Mouse (Mus musculus) heart, adult 2 months (tissue): ENCODE measurements around the gene Cd163. TPM values are rescaled to one million over a fixed set of nuclear protein-coding genes. Genes with fewer than 3 reads are reported as not detected.
A peak's percentile ranks its signal among the peaks of the same experiment; 100 is the strongest.

ENCODE experiments used
- DNase-seq, 2 experiments: peaks; one replicate each; pipeline ENCODE4 v3.0.0; 2021
- H3K27ac ChIP-seq: fragments of 200-600 bp; 2 replicates; pipeline ENCODE4 v1.8.1; 2022
- H3K27me3 ChIP-seq: fragments of 200-500 bp; 2 replicates; pipeline ENCODE4 v1.6.1; 2012; ENCODE audit warnings: mild to moderate bottlenecking, low read length, inconsistent platforms, mixed read lengths; ENCODE audit not compliant: control insufficient read depth, insufficient read depth
- H3K36me3 ChIP-seq: fragments of 200-500 bp; 2 replicates; pipeline ENCODE4 v1.6.1; 2012; ENCODE audit warnings: low read length, inconsistent platforms; ENCODE audit not compliant: control insufficient read depth, insufficient read depth
- H3K4me1 ChIP-seq: fragments of 200-500 bp; 2 replicates; pipeline ENCODE4 v1.6.1; 2011; ENCODE audit warnings: low read length; ENCODE audit not compliant: control insufficient read depth, insufficient read depth
- H3K4me3 ChIP-seq: fragments of 200-600 bp; 2 replicates; pipeline ENCODE4 v1.8.1; 2022
- H3K79me2 ChIP-seq: fragments of 200-500 bp; replicated peaks from 2 replicates; pipeline ENCODE4 v1.6.1; 2012; ENCODE audit warnings: mild to moderate bottlenecking, inconsistent platforms, low read length, moderate library complexity, mixed read lengths; ENCODE audit not compliant: control insufficient read depth, insufficient read depth
- H3K9ac ChIP-seq: fragments of 200-500 bp; 2 replicates; pipeline ENCODE4 v1.6.1; 2012; ENCODE audit warnings: low read depth, mild to moderate bottlenecking, control low read depth, inconsistent platforms, low read length, mixed read lengths
- CTCF ChIP-seq: fragments of 200-600 bp; IDR thresholded peaks from 2 replicates; pipeline ENCODE4 v1.8.1; 2022; ENCODE audit warnings: antibody characterized with exemption, mild to moderate bottlenecking, moderate library complexity
- EP300 ChIP-seq: fragments of 200-500 bp; IDR thresholded peaks from 2 replicates; pipeline ENCODE4 v1.6.1; 2011; ENCODE audit warnings: low read depth, low read length, control low read depth; ENCODE audit not compliant: insufficient read depth
- POLR2A ChIP-seq: fragments of 200-500 bp; IDR thresholded peaks from 2 replicates; pipeline ENCODE4 v1.6.1; 2011; ENCODE audit warnings: mild to moderate bottlenecking, low read depth, low read length, control low read depth; ENCODE audit not compliant: insufficient read depth
- WGBS: fragments of 180-500 bp; shearing (Covaris S2); methylation state at CpG from one replicate; pipeline ENCODE4 v1.1.7; 2018; 5-methylcytosine and 5-hydroxymethylcytosine counted together
- intact Hi-C: fragments of 180-260 bp; cut with DNase I; formaldehyde crosslinking; loops from one replicate; pipeline ENCODE4 v1.15.1; 2025
- polyA plus RNA-seq: library from polyadenylated mRNA; depleted of rRNA; stranded (reverse); fragments of >200 nt; gene quantifications from 2 replicates; pipeline ENCODE4 v1.2.3, GENCODE M21; 2012
- total RNA-seq, 2 experiments: library from RNA; stranded (reverse); gene quantifications; 2 replicates each; pipeline ENCODE4 v1.2.3; 2021

The Cd163 gene
- total and polyA plus RNA-seq, 3 experiments, result 2.7 to 16.3 (median 15.7) TPM

GRCm38 (mm10) chr6:124346613-124347012 lies 42.2 kb downstream of the Cd163 start:
- Histone ChIP-seq H3K4me1 (no peaks in the 10 kb centered on the region), H3K27me3 (no peaks in the 10 kb centered on the region), H3K36me3 (no peaks in the 10 kb centered on the region), H3K4me3 (no peak overlapping the region), H3K9ac (no peak overlapping the region), H3K27ac (no peak overlapping the region), H3K79me2 (no peaks in the 10 kb centered on the region)
- TF ChIP-seq POLR2A, result no peak
- no peak for TF ChIP-seq EP300
- peak; percentile 12; the same call in 1 of the 2 replicates for TF ChIP-seq CTCF
- no peak for DNase-seq
- intact Hi-C loops, result no loop called here
- 79% methylated on average over 6 of the region's 6 CpGs for WGBS

GRCm38 (mm10) chr6:124353246-124353645 lies 48.8 kb downstream of the Cd163 start:
- intact Hi-C loops, result no loop called here
- Histone ChIP-seq H3K79me2 (no peaks in the 10 kb centered on the region), H3K27ac (no peak overlapping the region), H3K4me3 (no peak overlapping the region), H3K4me1 (no peaks in the 10 kb centered on the region), H3K36me3 (no peaks in the 10 kb centered on the region), H3K9ac (no peak overlapping the region), H3K27me3 (no peaks in the 10 kb centered on the region)
- 60% methylated on average over 2 of the region's 2 CpGs for WGBS
- no peak for DNase-seq
- TF ChIP-seq EP300 (no peak), POLR2A (no peak), CTCF (no peak)

- Histone ChIP-seq H3K27me3 (no peaks in the 10 kb centered on the region), H3K4me1 (no peaks in the 10 kb centered on the region), H3K9ac (no peak overlapping the region), H3K27ac (no peak overlapping the region), H3K79me2 (no peaks in the 10 kb centered on the region), H3K36me3 (no peaks in the 10 kb centered on the region), H3K4me3 (no peak overlapping the region)
- intact Hi-C loops, result no loop called here
- no peak for DNase-seq
- TF ChIP-seq EP300 (no peak), POLR2A (no peak), CTCF (no peak)
- WGBS, result 71% methylated on average over 6 of the region's 6 CpGs
Observed at GRCm38 (mm10) chr6:124358953-124359352, 54.5 kb downstream of the Cd163 start.

GRCm38 (mm10) chr6:124360549-124360948 lies 56.1 kb downstream of the Cd163 start:
- Histone ChIP-seq H3K36me3 (no peaks in the 10 kb centered on the region), H3K9ac (no peak overlapping the region)
- no peak for DNase-seq

GRCm38 (mm10) chr6:124364328-124364727 lies 59.9 kb downstream of the Cd163 start:
- intact Hi-C loops, result no loop called here
- Histone ChIP-seq H3K4me3 (no peak overlapping the region), H3K4me1 (no peaks in the 10 kb centered on the region), H3K79me2 (no peaks in the 10 kb centered on the region), H3K27ac (no peak overlapping the region), H3K36me3 (no peaks in the 10 kb centered on the region), H3K9ac (no peak overlapping the region), H3K27me3 (no peaks in the 10 kb centered on the region)
- DNase-seq, result no peak
- TF ChIP-seq POLR2A, result no peak
- TF ChIP-seq CTCF, result 0 out of 2 replicates have a peak, but pooled peaks have one; percentile 6
- WGBS, result 56% methylated on average over 5 of the region's 5 CpGs

More at GRCm38 (mm10) chr6:124360549-124360948, 56.1 kb downstream of the Cd163 start:
- TF ChIP-seq POLR2A (no peak), EP300 (no peak), CTCF (no peak)
- Histone ChIP-seq H3K27me3 (no peaks in the 10 kb centered on the region), H3K27ac (no peak overlapping the region), H3K79me2 (no peaks in the 10 kb centered on the region), H3K4me1 (no peaks in the 10 kb centered on the region), H3K4me3 (no peak overlapping the region)
- intact Hi-C loops, result no loop called here
- WGBS, result 36% methylated on average over 6 of the region's 6 CpGs

GRCm38 (mm10) chr6:124373584-124374206 lies 69.2 kb downstream of the Cd163 start:
- H3K27ac ChIP-seq, result peak overlapping the region; percentile 61; the same call in 1 of the 2 replicates
- no peak overlapping the region for H3K9ac ChIP-seq
- peaks cover 7% of the 10 kb centered on the region for H3K4me1 ChIP-seq
- DNase-seq, result peak in 1 of 2 experiments; percentile 21
- TF ChIP-seq CTCF, result no peak
- no peak for TF ChIP-seq POLR2A
- no peak for TF ChIP-seq EP300
- intact Hi-C loops, result no loop called here
- peaks cover 5% of the 10 kb centered on the region; the same call in 1 of the 2 replicates for H3K36me3 ChIP-seq
- H3K4me3 ChIP-seq, result no peak overlapping the region
- 63% methylated on average over 6 of the region's 6 CpGs for WGBS
- no peaks in the 10 kb centered on the region for H3K79me2 ChIP-seq
- no peaks in the 10 kb centered on the region for H3K27me3 ChIP-seq
